Mouse (Mus musculus): ENCODE measurements around the gene Tas2r140.

The Tas2r140 gene

GRCm38 (mm10) chr6:133055716-133056115 lies at the start of gene Tas2r140:
Tas2r140 (minus strand) TSS chr6:133055816.
- DNase-seq = no peak

GRCm38 (mm10) chr6:133104609-133104921 lies 48.9 kb upstream of the Tas2r140 start, which contains the start of gene Smim10l1:
Smim10l1 (plus strand) TSS chr6:133104909.
- no peak for DNase-seq

GRCm38 (mm10) chr6:133102430-133102829 lies 46.8 kb upstream of the Tas2r140 start:
- no peak for DNase-seq

- DNase-seq = no peak
Observed at GRCm38 (mm10) chr6:133092226-133092625, 36.6 kb upstream of the Tas2r140 start.

- DNase-seq = no peak
Observed at GRCm38 (mm10) chr6:133037001-133037400, 18.6 kb downstream of the Tas2r140 start, which contains the start of gene Tas2r103. Tas2r103 (minus strand) TSS chr6:133037101.

Data from kidney, adult 8-10 months (tissue).